Mouse (Mus musculus): ENCODE measurements around the gene Clstn3. TPM values are rescaled to one million over a fixed set of nuclear protein-coding genes. Genes with fewer than 3 reads are reported as not detected.
"Not testable (repeated sequence)": the region's sequence is repeated elsewhere in the genome, so short reads cannot be mapped to it uniquely, and the experiment has no call there.

Clstn3 gene
- polyA plus RNA-seq, 1 experiment from 2014 or later = 2.9 TPM

GRCm38 (mm10) chr6:124427289-124427688 is 37.3 kb downstream of the Clstn3 start:
- Histone ChIP-seq H3K9ac (no peak overlapping the region), H3K27ac (no peak overlapping the region), H3K4me3 (replicated peaks) (no peak overlapping the region), H3K4me2 (no peak overlapping the region), H3K36me3 (no peaks in the 10 kb centered on the region), H3K4me1 (replicated peaks) (peaks cover 23% of the 10 kb centered on the region), H3K27me3 (no peaks in the 10 kb centered on the region), H3K9me3 (replicated peaks) (no peaks in the 10 kb centered on the region)
- DNase-seq (no peak), ATAC-seq (ENCODE audit: low read depth) (no peak)
- WGBS (ENCODE audit: insufficient replicate concordance) = 56% methylated on average over 7 of the region's 7 CpGs

GRCm38 (mm10) chr6:124426604-124427003 is 38.0 kb downstream of the Clstn3 start:
- 57% methylated on average over 3 of the region's 3 CpGs for WGBS (ENCODE audit: insufficient replicate concordance)
- no peak overlapping the region for H3K4me3 ChIP-seq (replicated peaks)
- ATAC-seq (ENCODE audit: low read depth) (no peak), DNase-seq (no peak)
- no peaks in the 10 kb centered on the region for H3K36me3 ChIP-seq
- H3K4me1 ChIP-seq (replicated peaks) = peaks cover 23% of the 10 kb centered on the region
- H3K9me3 ChIP-seq (replicated peaks) = no peaks in the 10 kb centered on the region
- no peak overlapping the region for H3K27ac ChIP-seq
- no peak overlapping the region for H3K4me2 ChIP-seq
- H3K9ac ChIP-seq = no peak overlapping the region
- H3K27me3 ChIP-seq = no peaks in the 10 kb centered on the region

- ATAC-seq (ENCODE audit: low read depth) = no peak
- Histone ChIP-seq H3K4me3 (replicated peaks) (no peak overlapping the region), H3K27me3 (no peaks in the 10 kb centered on the region), H3K9me3 (replicated peaks) (no peaks in the 10 kb centered on the region), H3K4me2 (peak overlapping the region; percentile 32; the same call in 1 of the 2 replicates), H3K27ac (peak overlapping the region; percentile 19; the same call in 1 of the 2 replicates), H3K36me3 (no peaks in the 10 kb centered on the region), H3K4me1 (replicated peaks) (peaks cover 23% of the 10 kb centered on the region), H3K9ac (peak overlapping the region; percentile 29; the same call in 1 of the 2 replicates)
- WGBS (ENCODE audit: insufficient replicate concordance) = 62% methylated on average over 6 of the region's 6 CpGs
- DNase-seq = no peak
These were observed 39.1 kb downstream of the Clstn3 start for GRCm38 (mm10) chr6:124425523-124425922.

- DNase-seq (peak; percentile 58), ATAC-seq (ENCODE audit: low read depth) (peak; percentile 51; the same call in 1 of the 2 replicates)
- WGBS (ENCODE audit: insufficient replicate concordance) = 27% methylated on average over 7 of the region's 7 CpGs
- H3K9me3 ChIP-seq (replicated peaks); H3K4me3 ChIP-seq (replicated peaks); H3K9ac ChIP-seq; H3K36me3 ChIP-seq; H3K27me3 ChIP-seq: not testable (repeated sequence)
- Histone ChIP-seq H3K4me2 (peak overlapping the region; percentile 32; the same call in 1 of the 2 replicates), H3K27ac (peak overlapping the region; percentile 13; the same call in 1 of the 2 replicates), H3K4me1 (replicated peaks) (peaks cover 23% of the 10 kb centered on the region)
These were observed 39.6 kb downstream of the Clstn3 start for GRCm38 (mm10) chr6:124425042-124425441.

DNA sequence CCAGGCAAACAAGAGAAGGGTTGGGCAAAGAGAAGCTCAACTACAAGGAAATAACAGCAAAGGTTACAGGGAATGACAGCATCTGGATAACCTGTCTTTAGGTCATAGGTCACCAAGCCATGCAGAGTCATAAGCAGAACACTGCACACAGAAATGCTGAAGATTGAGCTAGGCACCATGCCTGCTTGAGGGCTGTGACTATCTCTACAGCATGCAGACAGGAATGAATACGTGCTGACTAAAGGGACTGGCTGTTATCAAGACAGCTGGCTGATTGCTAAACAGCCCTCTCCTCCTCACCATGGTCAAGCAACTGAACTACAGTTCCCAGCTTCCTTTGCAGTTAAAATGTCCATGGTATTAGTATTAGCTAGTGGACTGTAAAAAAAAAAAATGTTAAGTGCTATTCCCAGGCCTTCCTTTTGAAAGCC is 40.5 kb downstream of the Clstn3 start:
- no peak overlapping the region for H3K9ac ChIP-seq
- no peaks in the 10 kb centered on the region for H3K27me3 ChIP-seq
- no peaks in the 10 kb centered on the region for H3K36me3 ChIP-seq
- 3% methylated on average over 1 of the region's 1 CpGs for WGBS (ENCODE audit: insufficient replicate concordance)
- ATAC-seq (ENCODE audit: low read depth) (peak; percentile 87), DNase-seq (peak; percentile 33)
- H3K9me3 ChIP-seq (replicated peaks) = no peaks in the 10 kb centered on the region
- H3K4me1 ChIP-seq (replicated peaks) = peaks cover 23% of the 10 kb centered on the region
- H3K27ac ChIP-seq = peak overlapping the region; percentile 13; the same call in 1 of the 2 replicates
- H3K4me2 ChIP-seq = no peak overlapping the region
- no peak overlapping the region for H3K4me3 ChIP-seq (replicated peaks)

GRCm38 (mm10) chr6:124418686-124419085 is 45.9 kb downstream of the Clstn3 start:
- 68% methylated on average over 3 of the region's 3 CpGs for WGBS (ENCODE audit: insufficient replicate concordance)
- ATAC-seq (ENCODE audit: low read depth) (no peak), DNase-seq (no peak)
- H3K4me2 ChIP-seq = no peak overlapping the region
- H3K9me3 ChIP-seq (replicated peaks) = no peaks in the 10 kb centered on the region
- H3K9ac ChIP-seq = no peak overlapping the region
- no peaks in the 10 kb centered on the region for H3K36me3 ChIP-seq
- no peak overlapping the region for H3K4me3 ChIP-seq (replicated peaks)
- no peak overlapping the region for H3K27ac ChIP-seq
- H3K4me1 ChIP-seq (replicated peaks) = peaks cover 21% of the 10 kb centered on the region
- H3K27me3 ChIP-seq = no peaks in the 10 kb centered on the region

DNA sequence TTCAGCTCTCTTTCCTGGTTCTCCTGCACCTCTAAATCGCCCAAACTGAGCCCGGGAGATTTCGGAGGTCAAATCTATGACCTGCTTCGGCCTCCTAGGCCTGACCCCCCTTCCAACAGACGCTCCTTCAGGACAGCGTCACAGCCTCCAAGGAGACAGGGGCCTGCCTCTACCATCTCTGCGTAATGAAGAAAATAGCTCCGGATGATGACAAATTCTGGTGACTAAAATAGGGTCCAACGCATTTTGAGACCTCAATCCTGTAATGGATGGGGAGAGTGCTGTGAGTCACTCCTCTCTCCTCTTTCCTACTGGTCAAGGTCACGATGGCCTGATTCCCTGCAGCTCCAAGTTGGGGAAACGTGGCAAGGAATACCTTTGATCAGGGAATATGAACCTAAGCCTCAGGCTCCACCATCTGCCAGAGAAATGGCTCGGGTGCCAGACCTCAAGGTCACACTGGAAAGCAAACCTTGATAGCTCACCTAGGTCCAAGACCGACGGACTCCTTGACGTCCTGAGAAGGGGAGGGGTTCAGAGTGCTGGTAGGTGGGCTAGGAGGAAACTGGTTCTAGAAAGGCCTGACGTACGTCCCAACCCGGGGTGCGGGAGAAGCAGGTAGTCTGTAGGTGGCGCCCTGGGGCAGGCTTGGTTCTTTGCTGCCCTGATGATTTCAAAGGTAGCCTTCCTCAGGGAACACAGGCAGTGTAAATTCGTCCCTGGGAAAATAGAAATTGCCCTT is 49.1 kb downstream of the Clstn3 start:
- Histone ChIP-seq H3K27ac (peak overlapping the region; percentile 82), H3K4me3 (replicated peaks) (peak overlapping the region; percentile 91), H3K4me1 (replicated peaks) (peaks cover 33% of the 10 kb centered on the region), H3K4me2 (peak overlapping the region; percentile 96), H3K27me3 (no peaks in the 10 kb centered on the region), H3K9me3 (replicated peaks) (no peaks in the 10 kb centered on the region), H3K36me3 (peaks cover 19% of the 10 kb centered on the region), H3K9ac (peak overlapping the region; percentile 94)
- ATAC-seq (ENCODE audit: low read depth) (peak; percentile 61), DNase-seq (peak; percentile 77)
- 3% methylated on average over 21 of the region's 21 CpGs for WGBS (ENCODE audit: insufficient replicate concordance)

- 0% methylated on average over 29 of the region's 36 CpGs for WGBS (ENCODE audit: insufficient replicate concordance)
These were observed 49.7 kb downstream of the Clstn3 start, which contains the start of gene Pex5 for GRCm38 (mm10) chr6:124414927-124415325. Gene Pex5 (minus strand): TSS chr6:124415067.

DNA sequence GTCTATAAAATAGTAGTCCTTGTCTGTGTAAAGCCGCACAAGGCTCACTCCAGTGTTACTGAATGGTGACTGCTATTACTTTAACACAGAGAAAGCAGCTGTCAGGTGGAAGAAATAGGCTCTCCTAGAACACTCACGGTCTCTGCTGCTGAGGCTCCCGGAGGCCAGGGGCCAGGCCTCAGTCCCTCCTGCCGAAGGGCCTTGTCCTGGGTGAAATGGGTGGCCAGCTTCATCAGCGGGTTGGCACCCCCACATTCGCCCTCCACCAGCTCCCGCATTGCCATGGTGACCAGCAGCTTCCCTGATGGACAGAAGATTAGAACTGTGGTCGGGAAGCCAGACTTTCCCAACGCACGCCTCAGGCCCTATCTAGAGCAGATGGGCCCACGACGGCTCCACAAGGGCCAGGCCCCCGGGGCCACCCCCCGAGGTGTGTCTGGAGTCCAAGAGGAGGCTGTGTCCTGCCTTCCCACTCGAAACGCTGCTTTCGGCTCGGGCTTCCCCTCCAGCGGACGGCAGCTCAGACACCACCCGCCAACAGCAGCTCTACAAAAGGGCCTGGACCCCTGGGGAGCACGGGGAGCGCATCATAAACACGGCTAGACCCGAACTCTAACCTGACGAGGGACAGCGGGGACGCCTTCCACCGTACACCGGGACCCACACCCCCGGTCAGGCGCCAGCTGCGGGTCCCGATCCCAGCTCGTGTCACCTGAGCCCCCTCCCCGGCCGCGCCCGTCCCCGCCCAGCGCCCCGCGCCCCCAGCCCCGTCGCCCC is 50.3 kb downstream of the Clstn3 start:
- DNase-seq (peak; percentile 49), ATAC-seq (ENCODE audit: low read depth) (peak; percentile 57)
- WGBS (ENCODE audit: insufficient replicate concordance) = 2% methylated on average over 44 of the region's 45 CpGs
- peaks cover 33% of the 10 kb centered on the region for H3K4me1 ChIP-seq (replicated peaks)
- H3K9me3 ChIP-seq (replicated peaks) = no peaks in the 10 kb centered on the region
- H3K27ac ChIP-seq = peak overlapping the region; percentile 82
- H3K27me3 ChIP-seq = no peaks in the 10 kb centered on the region
- H3K4me3 ChIP-seq (replicated peaks) = peak overlapping the region; percentile 91
- peaks cover 19% of the 10 kb centered on the region for H3K36me3 ChIP-seq
- peak overlapping the region; percentile 94 for H3K9ac ChIP-seq
- peak overlapping the region; percentile 96 for H3K4me2 ChIP-seq

More at GRCm38 (mm10) chr6:124414927-124415325, 49.7 kb downstream of the Clstn3 start, which contains the start of gene Pex5:
- Histone ChIP-seq H3K9me3 (replicated peaks) (no peaks in the 10 kb centered on the region), H3K27ac (peak within 1 kb of the TSS; percentile 82), H3K27me3 (no peaks in the 10 kb centered on the region), H3K36me3 (peaks cover 19% of the 10 kb centered on the region), H3K4me3 (replicated peaks) (peak within 1 kb of the TSS; percentile 91), H3K4me2 (peak within 1 kb of the TSS; percentile 96), H3K9ac (peak within 1 kb of the TSS; percentile 94), H3K4me1 (replicated peaks) (peaks cover 33% of the 10 kb centered on the region)
- DNase-seq = peak; percentile 89
- ATAC-seq (ENCODE audit: low read depth) = peak; percentile 90

GRCm38 (mm10) chr6:124413770-124414149 is 50.8 kb downstream of the Clstn3 start:
- WGBS (ENCODE audit: insufficient replicate concordance) = 43% methylated on average over 3 of the region's 3 CpGs
- H3K9ac ChIP-seq = peak overlapping the region; percentile 94

DNA sequence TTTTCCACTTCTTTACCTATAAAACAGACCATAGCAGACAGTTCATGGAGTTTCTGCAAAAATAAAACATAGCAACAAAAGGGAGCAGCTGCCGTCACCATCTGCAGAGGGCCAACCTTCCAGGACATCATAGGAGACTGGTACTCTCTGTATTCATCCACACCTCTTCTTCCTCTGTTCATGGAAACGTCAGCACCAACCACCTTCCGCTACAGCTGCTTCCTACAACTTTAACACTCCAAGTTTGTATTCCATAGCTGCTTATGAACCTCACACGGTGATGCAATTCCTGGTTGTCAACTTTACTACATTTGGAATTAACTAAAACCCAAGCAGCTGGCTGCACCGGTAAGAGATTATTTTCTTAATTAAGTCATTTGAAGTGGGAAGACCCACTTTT is 56.2 kb downstream of the Clstn3 start:
- H3K4me1 ChIP-seq (replicated peaks) = peaks cover 8% of the 10 kb centered on the region
- H3K27me3 ChIP-seq = no peaks in the 10 kb centered on the region
- H3K9ac ChIP-seq = no peak overlapping the region
- WGBS (ENCODE audit: insufficient replicate concordance) = 80% methylated on average over 5 of the region's 5 CpGs
- H3K27ac ChIP-seq = no peak overlapping the region
- ATAC-seq (ENCODE audit: low read depth) (no peak), DNase-seq (no peak)
- no peak overlapping the region for H3K4me2 ChIP-seq
- no peak overlapping the region for H3K4me3 ChIP-seq (replicated peaks)
- H3K9me3 ChIP-seq (replicated peaks) = no peaks in the 10 kb centered on the region
- H3K36me3 ChIP-seq = peaks cover 65% of the 10 kb centered on the region

More at GRCm38 (mm10) chr6:124413770-124414149, 50.8 kb downstream of the Clstn3 start:
- Histone ChIP-seq H3K27ac (peak overlapping the region; percentile 82), H3K36me3 (peaks cover 23% of the 10 kb centered on the region), H3K9me3 (replicated peaks) (no peaks in the 10 kb centered on the region), H3K27me3 (no peaks in the 10 kb centered on the region), H3K4me2 (peak overlapping the region; percentile 96), H3K4me1 (replicated peaks) (peaks cover 33% of the 10 kb centered on the region), H3K4me3 (replicated peaks) (peak overlapping the region; percentile 91)
- peak; percentile 2; the same call in 1 of the 2 replicates for ATAC-seq (ENCODE audit: low read depth)
- DNase-seq = no peak
